Mouse (Mus musculus) megakaryocyte, embryonic 14.5 days (primary cell): Measurements from ENCODE around the gene Ptpn1.

Source experiments
- FLI1 ChIP-seq: IDR thresholded peaks from 2 replicates; pipeline ENCODE4 v1.6.1; 2012; ENCODE audit warnings: low read length, inconsistent platforms, mixed read lengths
- GATA1 ChIP-seq: IDR thresholded peaks from 3 replicates; pipeline ENCODE4 v1.6.1; 2012; ENCODE audit warnings: mixed read lengths, low read length, inconsistent platforms, borderline replicate concordance

GRCm38 (mm10) chr2:168009936-168010668, 78.2 kb downstream of the Ptpn1 start, which contains the start of gene Ripor3:
- TF ChIP-seq GATA1 (no peak), FLI1 (no peak)
